Mouse (Mus musculus): ENCODE results near the gene Plxnb1. TPM values are rescaled to one million over a fixed set of nuclear protein-coding genes. Genes with fewer than 3 reads are reported as not detected.
A peak's percentile ranks its signal among the peaks of the same experiment; 100 is the strongest.

The Plxnb1 gene
- polyA plus RNA-seq, 1 experiment from 2014 or later: 8.4 TPM

GRCm38 (mm10) chr9:109098366-109098765 lies 3.2 kb downstream of the Plxnb1 start:
- Histone ChIP-seq H3K27me3 (ENCODE audit: insufficient read depth, low read length) (no peaks in the 10 kb centered on the region), H3K4me1 (replicated peaks; ENCODE audit: insufficient read depth, low read length) (peaks cover 36% of the 10 kb centered on the region), H3K36me3 (ENCODE audit: insufficient read depth, low read length) (peaks cover 6% of the 10 kb centered on the region; the same call in 1 of the 2 replicates), H3K4me3 (replicated peaks; ENCODE audit: low read depth, low read length) (no peak overlapping the region), H3K9me3 (replicated peaks; ENCODE audit: low read length) (no peaks in the 10 kb centered on the region), H3K27ac (peak overlapping the region; percentile 98), H3K4me2 (ENCODE audit: low read length) (peak overlapping the region; percentile 91), H3K9ac (ENCODE audit: low read depth, low read length) (no peak overlapping the region)
- ATAC-seq (replicated peaks; ENCODE audit: low FRiP score, low read depth): no peak
- DNase-seq (ENCODE audit: low spot score): no peak
- WGBS: 79% methylated on average over 8 of the region's 8 CpGs
- TF ChIP-seq CTCF (IDR thresholded peaks at IDR 0.05; ENCODE audit: low read depth): no peak

- H3K27me3 ChIP-seq (ENCODE audit: insufficient read depth, low read length): no peaks in the 10 kb centered on the region
- no peak for TF ChIP-seq CTCF (IDR thresholded peaks at IDR 0.05; ENCODE audit: low read depth)
- H3K9ac ChIP-seq (ENCODE audit: low read depth, low read length): peak overlapping the region; percentile 40; the same call in 1 of the 2 replicates
- peak; percentile 64 for DNase-seq (ENCODE audit: low spot score)
- no peak overlapping the region for H3K4me3 ChIP-seq (replicated peaks; ENCODE audit: low read depth, low read length)
- peak overlapping the region; percentile 98 for H3K27ac ChIP-seq
- H3K36me3 ChIP-seq (ENCODE audit: insufficient read depth, low read length): peaks cover 12% of the 10 kb centered on the region; the same call in 1 of the 2 replicates
- 24% methylated on average over 4 of the region's 6 CpGs for WGBS
- H3K4me2 ChIP-seq (ENCODE audit: low read length): peak overlapping the region; percentile 25; the same call in 1 of the 2 replicates
- H3K9me3 ChIP-seq (replicated peaks; ENCODE audit: low read length): no peaks in the 10 kb centered on the region
- ATAC-seq (replicated peaks; ENCODE audit: low FRiP score, low read depth): no peak
- H3K4me1 ChIP-seq (replicated peaks; ENCODE audit: insufficient read depth, low read length): peaks cover 32% of the 10 kb centered on the region
These were observed 3.8 kb downstream of the Plxnb1 start for GRCm38 (mm10) chr9:109098969-109099368.

GRCm38 (mm10) chr9:109100307-109100928 lies 5.2 kb downstream of the Plxnb1 start:
- H3K27me3 ChIP-seq (ENCODE audit: insufficient read depth, low read length): no peaks in the 10 kb centered on the region
- H3K4me3 ChIP-seq (replicated peaks; ENCODE audit: low read depth, low read length): no peak overlapping the region
- peak overlapping the region; percentile 31; the same call in 1 of the 2 replicates for H3K27ac ChIP-seq
- 85% methylated on average over 20 of the region's 20 CpGs for WGBS
- H3K4me2 ChIP-seq (ENCODE audit: low read length): no peak overlapping the region
- H3K9ac ChIP-seq (ENCODE audit: low read depth, low read length): no peak overlapping the region
- peaks cover 30% of the 10 kb centered on the region for H3K4me1 ChIP-seq (replicated peaks; ENCODE audit: insufficient read depth, low read length)
- no peaks in the 10 kb centered on the region for H3K9me3 ChIP-seq (replicated peaks; ENCODE audit: low read length)
- no peak for ATAC-seq (replicated peaks; ENCODE audit: low FRiP score, low read depth)
- DNase-seq (ENCODE audit: low spot score): no peak
- H3K36me3 ChIP-seq (ENCODE audit: insufficient read depth, low read length): peaks cover 19% of the 10 kb centered on the region; the same call in 1 of the 2 replicates
- no peak for TF ChIP-seq CTCF (IDR thresholded peaks at IDR 0.05; ENCODE audit: low read depth)

- TF ChIP-seq CTCF (IDR thresholded peaks at IDR 0.05; ENCODE audit: low read depth): no peak
- 91% methylated on average over 5 of the region's 5 CpGs for WGBS
- no peak for ATAC-seq (replicated peaks; ENCODE audit: low FRiP score, low read depth)
- no peaks in the 10 kb centered on the region for H3K9me3 ChIP-seq (replicated peaks; ENCODE audit: low read length)
- peaks cover 40% of the 10 kb centered on the region for H3K4me1 ChIP-seq (replicated peaks; ENCODE audit: insufficient read depth, low read length)
- no peak overlapping the region for H3K4me3 ChIP-seq (replicated peaks; ENCODE audit: low read depth, low read length)
- DNase-seq (ENCODE audit: low spot score): no peak
- no peak overlapping the region for H3K9ac ChIP-seq (ENCODE audit: low read depth, low read length)
- H3K4me2 ChIP-seq (ENCODE audit: low read length): no peak overlapping the region
- H3K27me3 ChIP-seq (ENCODE audit: insufficient read depth, low read length): no peaks in the 10 kb centered on the region
- H3K27ac ChIP-seq: no peak overlapping the region
- peaks cover 28% of the 10 kb centered on the region; the same call in 1 of the 2 replicates for H3K36me3 ChIP-seq (ENCODE audit: insufficient read depth, low read length)
These were observed 6.8 kb downstream of the Plxnb1 start for GRCm38 (mm10) chr9:109101933-109102445.

GRCm38 (mm10) chr9:109102541-109102940 lies 7.4 kb downstream of the Plxnb1 start:
- peaks cover 28% of the 10 kb centered on the region; the same call in 1 of the 2 replicates for H3K36me3 ChIP-seq (ENCODE audit: insufficient read depth, low read length)
- H3K9me3 ChIP-seq (replicated peaks; ENCODE audit: low read length): no peaks in the 10 kb centered on the region
- DNase-seq (ENCODE audit: low spot score) (no peak), ATAC-seq (replicated peaks; ENCODE audit: low FRiP score, low read depth) (no peak)
- no peaks in the 10 kb centered on the region for H3K27me3 ChIP-seq (ENCODE audit: insufficient read depth, low read length)
- no peak for TF ChIP-seq CTCF (IDR thresholded peaks at IDR 0.05; ENCODE audit: low read depth)
- no peak overlapping the region for H3K4me3 ChIP-seq (replicated peaks; ENCODE audit: low read depth, low read length)
- peaks cover 38% of the 10 kb centered on the region for H3K4me1 ChIP-seq (replicated peaks; ENCODE audit: insufficient read depth, low read length)
- no peak overlapping the region for H3K27ac ChIP-seq
- H3K4me2 ChIP-seq (ENCODE audit: low read length): no peak overlapping the region
- H3K9ac ChIP-seq (ENCODE audit: low read depth, low read length): no peak overlapping the region
- 92% methylated on average over 3 of the region's 3 CpGs for WGBS

GRCm38 (mm10) chr9:109103250-109103649 lies 8.1 kb downstream of the Plxnb1 start:
- H3K27ac ChIP-seq: no peak overlapping the region
- 68% methylated on average over 7 of the region's 7 CpGs for WGBS

More at GRCm38 (mm10) chr9:109103250-109103649, 8.1 kb downstream of the Plxnb1 start:
- no peak for ATAC-seq (replicated peaks; ENCODE audit: low FRiP score, low read depth)
- H3K27me3 ChIP-seq (ENCODE audit: insufficient read depth, low read length): no peaks in the 10 kb centered on the region
- H3K9me3 ChIP-seq (replicated peaks; ENCODE audit: low read length): no peaks in the 10 kb centered on the region
- no peak for DNase-seq (ENCODE audit: low spot score)
- H3K4me2 ChIP-seq (ENCODE audit: low read length): no peak overlapping the region
- TF ChIP-seq CTCF (IDR thresholded peaks at IDR 0.05; ENCODE audit: low read depth): no peak
- peaks cover 28% of the 10 kb centered on the region; the same call in 1 of the 2 replicates for H3K36me3 ChIP-seq (ENCODE audit: insufficient read depth, low read length)
- H3K4me3 ChIP-seq (replicated peaks; ENCODE audit: low read depth, low read length): no peak overlapping the region
- H3K9ac ChIP-seq (ENCODE audit: low read depth, low read length): no peak overlapping the region
- H3K4me1 ChIP-seq (replicated peaks; ENCODE audit: insufficient read depth, low read length): peaks cover 31% of the 10 kb centered on the region

All from kidney, postnatal 0 days (tissue).